Mouse (Mus musculus) right cerebral cortex, postnatal 25 days (tissue): ENCODE measurements around the gene Cyp27b1.

Source experiments
- DNase-seq: peaks from one replicate; pipeline ENCODE4 v3.0.0; 2022

Gene Cyp27b1

GRCm38 (mm10) chr10:127047954-127048353 is at the start of gene Cyp27b1:
Cyp27b1 (plus strand) TSS chr10:127048250.
- no peak for DNase-seq

- DNase-seq: no peak
Measured at GRCm38 (mm10) chr10:127000529-127000928, 47.5 kb upstream of the Cyp27b1 start, which contains the start of gene Avil. Avil (plus strand) TSS chr10:127000709.

DNA sequence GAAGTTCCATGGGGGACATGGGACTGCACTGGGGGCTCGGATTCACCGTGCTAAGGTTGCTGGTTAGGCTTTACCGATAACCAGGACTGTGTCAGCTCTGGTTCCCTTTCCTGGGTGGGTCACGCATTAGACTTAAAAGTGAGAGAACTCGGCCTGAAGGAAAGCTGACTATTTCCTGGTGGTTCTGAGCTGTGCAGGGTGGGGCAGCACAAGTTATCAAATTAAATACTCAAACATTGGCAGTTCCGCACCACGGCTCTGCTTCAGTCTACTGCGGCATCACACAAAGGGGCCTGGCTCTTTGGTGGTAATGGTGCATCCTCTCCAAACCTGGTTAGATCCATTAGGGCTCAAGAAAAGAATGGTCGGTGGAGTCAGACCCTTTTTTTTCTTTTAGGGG is 46.8 kb upstream of the Cyp27b1 start:
- DNase-seq: no peak

DNA sequence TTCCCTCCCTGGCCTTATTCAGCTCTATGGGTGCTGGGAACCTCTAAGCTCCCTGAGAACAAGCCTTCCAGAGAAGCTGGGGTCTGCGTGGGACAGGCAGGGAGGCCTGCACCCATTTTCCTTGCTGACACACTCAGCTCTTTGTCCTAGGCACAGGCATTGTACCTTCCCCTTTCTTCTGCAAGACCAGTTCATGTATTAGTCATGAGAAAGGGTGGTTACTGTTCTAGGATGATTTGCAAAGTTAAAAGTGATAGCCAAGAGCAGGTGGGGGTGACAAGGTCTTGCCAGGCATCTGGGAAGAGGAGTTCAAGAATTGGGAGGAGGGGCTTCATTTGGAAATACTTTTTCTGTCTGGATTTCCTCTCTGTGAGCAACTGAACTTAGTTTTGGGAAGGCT is 46.0 kb upstream of the Cyp27b1 start:
- no peak for DNase-seq

DNA sequence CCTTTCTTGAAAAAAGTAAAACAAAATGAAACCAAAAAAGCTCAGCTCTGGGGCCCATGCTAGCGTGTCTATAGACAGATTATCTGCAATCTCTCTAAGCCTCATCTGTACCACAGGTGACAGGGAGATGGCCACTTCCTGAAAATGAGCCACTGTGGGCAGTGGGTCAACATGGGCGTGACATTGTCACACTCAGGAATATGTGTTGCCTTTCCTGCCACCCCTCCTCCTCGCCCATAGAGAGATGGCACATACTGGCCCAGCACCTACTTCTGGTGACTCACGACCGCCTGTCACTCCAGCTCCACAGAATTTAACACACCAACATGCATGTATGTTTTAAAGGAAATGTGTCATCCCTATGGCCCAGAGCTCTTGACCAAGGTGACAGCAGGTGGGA is 45.3 kb upstream of the Cyp27b1 start:
- DNase-seq: no peak

DNA sequence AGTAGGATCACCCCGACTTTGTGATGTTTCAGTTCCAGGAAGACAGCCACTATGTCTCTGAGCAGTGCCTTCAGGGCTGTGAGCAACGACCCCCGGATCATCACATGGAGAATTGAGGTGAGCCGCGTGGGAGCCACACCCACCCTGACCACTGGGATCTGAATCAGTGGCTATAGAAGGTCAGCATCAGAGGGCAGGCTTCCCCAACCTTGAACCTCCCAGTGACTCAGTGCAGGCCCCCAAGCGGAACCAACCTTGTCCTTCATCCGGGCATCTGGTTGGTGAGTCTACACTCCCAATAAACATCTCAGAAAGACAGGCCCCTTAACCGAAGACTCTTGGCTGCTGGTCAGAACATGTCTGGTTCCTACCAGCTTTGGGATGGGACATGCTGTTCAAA is 44.7 kb upstream of the Cyp27b1 start:
- DNase-seq: no peak

- DNase-seq: no peak
Measured at GRCm38 (mm10) chr10:127003806-127004205, 44.2 kb upstream of the Cyp27b1 start.

DNA sequence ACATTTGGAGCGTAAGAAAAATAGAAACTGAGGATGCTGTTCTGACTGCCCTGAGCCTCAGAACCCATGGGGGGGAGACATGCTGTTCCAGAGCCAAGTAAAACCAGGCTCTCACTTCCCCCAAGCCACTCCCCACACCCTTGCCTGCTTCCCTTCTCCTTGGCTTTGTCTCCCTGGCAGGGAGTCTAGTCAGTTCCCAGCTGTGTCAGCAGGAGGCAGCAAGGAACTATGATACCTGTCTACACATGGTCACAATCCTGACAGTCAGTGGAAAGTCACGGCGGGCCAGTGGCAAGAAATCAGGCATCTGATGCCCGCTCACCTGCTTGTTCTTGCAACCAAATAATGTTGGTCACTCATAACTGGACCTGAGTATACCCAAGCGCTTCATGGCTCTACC is 31.6 kb upstream of the Cyp27b1 start:
- DNase-seq: no peak

- no peak for DNase-seq
Measured at GRCm38 (mm10) chr10:127017071-127017470, 31.0 kb upstream of the Cyp27b1 start.

- no peak for DNase-seq
Measured at GRCm38 (mm10) chr10:127018422-127018821, 29.6 kb upstream of the Cyp27b1 start.

GRCm38 (mm10) chr10:127030336-127031296 is 17.4 kb upstream of the Cyp27b1 start, which contains the start of gene Tsfm:
Tsfm (minus strand) TSS chr10:127030840.
- DNase-seq: peak; percentile 91

GRCm38 (mm10) chr10:127033301-127033741 is 14.7 kb upstream of the Cyp27b1 start:
- DNase-seq: no peak

GRCm38 (mm10) chr10:127036273-127036672 is 11.8 kb upstream of the Cyp27b1 start:
- no peak for DNase-seq

GRCm38 (mm10) chr10:127037641-127038040 is 10.4 kb upstream of the Cyp27b1 start:
- DNase-seq: no peak

DNA sequence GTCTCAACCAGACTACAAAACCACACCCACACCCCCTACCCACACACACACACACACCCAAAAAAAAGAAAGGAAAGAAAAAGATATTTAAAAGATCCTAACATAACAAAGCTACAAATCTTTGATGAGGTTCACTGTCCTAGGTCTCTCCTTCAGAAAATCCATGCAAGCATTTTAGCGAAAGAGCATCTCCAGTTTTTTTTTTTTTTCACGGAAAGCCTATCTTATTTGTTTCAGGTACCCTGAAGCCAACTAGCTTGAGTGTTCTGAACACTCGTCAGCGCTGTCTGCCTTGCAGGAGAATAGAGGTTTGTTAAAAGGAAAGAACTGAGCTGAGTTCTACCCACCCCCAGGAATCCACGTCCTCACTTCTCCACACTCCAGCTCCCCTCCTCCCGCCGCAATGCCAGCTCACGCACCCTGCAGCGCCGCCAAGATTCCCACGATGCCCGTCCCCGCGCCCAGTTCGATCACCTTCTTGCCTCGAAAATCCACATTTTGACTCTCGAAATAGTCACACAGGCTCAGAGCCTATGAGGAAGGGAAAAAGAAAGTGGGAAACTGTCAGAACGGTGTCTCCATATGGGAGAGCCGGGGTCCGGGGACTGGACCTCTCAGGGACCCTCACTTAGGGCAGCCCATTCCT is 7.4 kb upstream of the Cyp27b1 start:
- peak; percentile 49 for DNase-seq

GRCm38 (mm10) chr10:127041274-127041766 is 6.7 kb upstream of the Cyp27b1 start, which contains the start of the genes Mettl1 and Eef1akmt3:
Mettl1 (plus strand) TSS chr10:127041414.
Eef1akmt3 (minus strand) TSS chr10:127041513.
- peak; percentile 60 for DNase-seq

- peak; percentile 92 for DNase-seq
Measured at GRCm38 (mm10) chr10:127041774-127042338, 6.2 kb upstream of the Cyp27b1 start.

DNA sequence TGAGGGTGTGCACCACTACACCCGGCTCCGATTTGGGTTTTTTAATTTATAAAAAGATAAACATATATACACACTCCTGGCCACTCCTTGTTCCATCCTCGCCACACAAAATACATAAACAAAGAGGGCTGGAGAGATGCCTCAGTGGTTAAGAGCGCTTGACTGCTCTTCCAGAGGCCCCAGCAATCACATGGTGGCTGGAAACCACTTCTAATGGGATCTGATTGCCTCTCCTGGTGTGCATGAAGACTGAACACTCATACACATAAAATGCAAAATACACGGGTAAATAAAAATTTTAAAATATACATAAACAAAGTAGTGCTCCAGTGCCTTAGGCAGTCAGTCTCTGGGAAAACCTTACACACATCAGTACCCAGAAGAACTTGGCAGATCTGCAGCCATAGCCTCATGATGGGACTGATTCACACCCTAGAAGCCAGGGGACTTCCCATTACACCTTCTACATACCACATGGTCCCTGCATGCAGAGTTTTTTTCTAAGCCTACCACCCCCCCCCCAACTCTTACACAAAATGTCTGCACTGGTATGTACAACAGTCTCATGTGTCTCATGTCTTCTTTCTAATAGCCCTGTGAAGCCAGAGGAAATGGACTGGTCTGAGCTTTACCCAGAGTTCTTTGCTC is 5.5 kb upstream of the Cyp27b1 start:
- DNase-seq: no peak

DNA sequence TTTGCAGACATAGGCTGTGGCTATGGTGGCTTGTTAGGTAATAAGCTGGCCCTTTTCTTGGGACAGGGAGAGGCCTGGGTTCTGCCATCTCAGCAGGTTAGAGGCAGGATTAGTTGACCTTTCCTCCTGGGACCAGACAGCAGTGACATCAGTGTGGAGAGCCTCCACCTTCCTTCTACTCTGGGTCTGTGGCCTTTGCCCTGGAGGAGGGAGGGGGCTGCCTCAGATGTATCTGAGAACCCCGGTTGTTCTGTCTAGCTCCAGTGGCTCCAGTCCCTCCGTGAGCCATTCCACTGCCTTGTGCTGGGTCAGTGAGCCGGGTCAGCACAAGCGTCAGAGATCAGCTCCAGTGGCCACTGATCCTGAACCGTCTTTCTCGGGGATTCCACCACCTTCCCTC is 4.9 kb upstream of the Cyp27b1 start:
- DNase-seq: no peak

DNA sequence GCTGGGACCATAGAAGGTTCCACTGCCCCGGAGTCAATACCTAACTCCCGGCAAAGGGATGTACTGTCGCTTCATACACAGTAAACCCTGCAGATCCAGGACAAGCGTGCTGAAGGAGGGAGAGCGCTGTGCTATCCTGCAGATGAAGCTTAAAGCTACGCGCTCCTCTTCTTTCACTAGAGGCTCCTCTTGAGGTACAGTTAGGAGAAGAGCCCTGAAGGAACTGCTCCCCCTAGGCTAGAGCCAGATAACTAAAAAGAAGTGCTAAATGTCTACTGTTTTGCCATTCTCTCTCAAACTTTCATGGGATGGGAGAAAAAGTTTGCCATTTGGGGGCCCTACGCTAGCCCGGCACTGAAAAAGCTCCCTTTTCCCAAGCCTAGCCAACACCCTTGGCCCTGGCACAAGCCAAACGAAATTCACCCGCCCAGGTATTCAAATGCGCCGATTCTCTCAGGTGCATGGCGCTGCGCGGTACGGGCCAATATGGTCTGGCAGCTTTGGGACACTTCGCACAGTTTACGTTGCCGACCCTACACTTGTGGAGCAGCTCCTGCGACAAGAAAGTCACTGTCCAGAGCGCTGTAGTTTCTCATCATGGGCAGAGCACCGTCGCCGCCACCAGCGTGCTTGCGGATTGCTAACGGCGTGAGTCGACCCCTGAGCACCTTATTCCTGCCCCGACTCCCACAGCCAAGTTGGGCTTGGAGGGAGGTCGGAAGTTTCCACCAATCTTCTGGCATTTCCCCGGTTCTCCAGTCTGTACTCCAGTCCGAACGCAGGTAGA is 751 bp downstream of the Cyp27b1 start:
- no peak for DNase-seq

- no peak for DNase-seq
Measured at GRCm38 (mm10) chr10:127049395-127050118, 1.5 kb downstream of the Cyp27b1 start.
